8 mouse cellular contexts compared by ENCODE assay signal in the genomic region with DNA sequence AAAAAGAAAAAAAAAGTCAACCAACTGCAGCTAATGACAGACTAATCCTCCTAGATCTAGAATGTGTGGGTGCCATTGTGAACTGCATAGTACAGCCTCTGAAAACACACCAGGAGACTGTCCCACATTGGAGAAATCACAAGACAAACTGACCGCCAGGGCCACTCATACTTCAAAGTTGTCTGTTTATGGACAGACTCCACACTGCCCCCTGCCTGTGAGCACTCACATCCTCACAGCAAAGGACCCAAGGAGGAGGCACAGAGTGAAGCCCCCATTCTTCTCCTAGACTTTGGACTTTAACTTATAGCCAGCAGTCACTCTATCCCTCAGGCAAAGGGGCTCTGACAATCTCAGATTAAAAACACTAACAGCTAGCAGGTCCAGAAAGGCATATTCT.
DNase-seq lines count a peak whose midpoint lies in the region; ATAC-seq and TF ChIP-seq lines count a peak whose summit lies in the region.

No protein-coding gene starts in this region.

- no peak for TF ChIP-seq EP300 in MEL (IDR thresholded peaks at IDR 0.05; ENCODE audit: low read depth in 1 of 2, low read length in 2 of 2)
- TF ChIP-seq EP300 in liver, embryonic 14.5 days (IDR thresholded peaks at IDR 0.05; ENCODE audit: low read depth), result no peak

- no peak overlapping the region for H3K4me2 ChIP-seq in kidney, embryonic 14.5 days (replicated peaks; ENCODE audit: low read depth, low read length)
- H3K4me2 ChIP-seq in liver, embryonic 14.5 days (ENCODE audit: low read depth), result no peak overlapping the region
- H3K4me2 ChIP-seq in neural tube, embryonic 15.5 days, result no peak overlapping the region

- H3K27ac ChIP-seq in kidney, embryonic 14.5 days (ENCODE audit: low read depth, low read length), result no peak overlapping the region
- H3K27ac ChIP-seq in MEL (ENCODE audit: control insufficient read depth, low read depth, low read length), result no peak overlapping the region
- no peak overlapping the region for H3K27ac ChIP-seq in bone marrow, adult 2 months (ENCODE audit: control insufficient read depth, insufficient read depth, low read depth, low read length, poor library complexity)
- no peak overlapping the region for H3K27ac ChIP-seq in liver, embryonic 14.5 days
- no peak overlapping the region for H3K27ac ChIP-seq in neural tube, embryonic 15.5 days (replicated peaks)

- TF ChIP-seq RAD21 in MEL (IDR thresholded peaks at IDR 0.05; ENCODE audit: low read depth, low read length), result no peak; the same call in 1 of the 2 replicates

- peaks cover 32% of the 10 kb centered on the region for H3K79me2 ChIP-seq in MEL (ENCODE audit: control insufficient read depth, insufficient read depth, low read length, poor library complexity)

- no peaks in the 10 kb centered on the region for H3K9me3 ChIP-seq in kidney, embryonic 14.5 days (ENCODE audit: control insufficient read depth, low read length)
- no peaks in the 10 kb centered on the region for H3K9me3 ChIP-seq in MEL (replicated peaks; ENCODE audit: insufficient read depth, low read length)
- H3K9me3 ChIP-seq in liver, embryonic 14.5 days (ENCODE audit: control insufficient read depth, low read length), result no peaks in the 10 kb centered on the region
- H3K9me3 ChIP-seq in neural tube, embryonic 15.5 days (replicated peaks), result no peaks in the 10 kb centered on the region

- peaks cover 20% of the 10 kb centered on the region; the same call in 1 of the 2 replicates for H3K4me1 ChIP-seq in kidney, embryonic 14.5 days (ENCODE audit: control insufficient read depth, insufficient read depth, low read length)
- no peaks in the 10 kb centered on the region for H3K4me1 ChIP-seq in MEL (ENCODE audit: control insufficient read depth in 1 of 2, insufficient read depth in 2 of 2, low read length in 2 of 2)
- H3K4me1 ChIP-seq in bone marrow, adult 2 months (ENCODE audit: control insufficient read depth, insufficient read depth, low read length), result peaks cover 3% of the 10 kb centered on the region
- peaks cover 0 to 10% of the 10 kb centered on the region in 2 experiments; a peak in 3 of 4 replicates for H3K4me1 ChIP-seq in liver, embryonic 14.5 days (replicated peaks; ENCODE audit: control insufficient read depth in 2 of 2, insufficient read depth in 2 of 2, low read length in 1 of 2)
- H3K4me1 ChIP-seq in neural tube, embryonic 15.5 days, result peaks cover 11% of the 10 kb centered on the region; the same call in 1 of the 2 replicates

- H3K9ac ChIP-seq in kidney, embryonic 14.5 days (ENCODE audit: low read depth, low read length), result no peak overlapping the region
- no peak overlapping the region for H3K9ac ChIP-seq in MEL (ENCODE audit: control insufficient read depth, low read depth, low read length, poor library complexity, severe bottlenecking)
- H3K9ac ChIP-seq in liver, embryonic 14.5 days (replicated peaks), result no peak overlapping the region
- no peak overlapping the region for H3K9ac ChIP-seq in neural tube, embryonic 15.5 days (replicated peaks)

- no peak overlapping the region for H3K4me3 ChIP-seq in kidney, embryonic 14.5 days (ENCODE audit: low read length)
- no peak overlapping the region for H3K4me3 ChIP-seq in MEL (ENCODE audit: control insufficient read depth in 1 of 2, insufficient read depth in 1 of 2, low read depth in 2 of 2, low read length in 2 of 2)
- H3K4me3 ChIP-seq in bone marrow, adult 2 months (replicated peaks; ENCODE audit: control insufficient read depth, low read depth, low read length), result no peak overlapping the region
- no peak overlapping the region for H3K4me3 ChIP-seq in liver, embryonic 14.5 days (ENCODE audit: insufficient read depth in 1 of 2, low read depth in 2 of 2, low read length in 2 of 2)
- no peak overlapping the region for H3K4me3 ChIP-seq in neural tube, embryonic 15.5 days (replicated peaks)

- H3K27me3 ChIP-seq in kidney, embryonic 14.5 days (ENCODE audit: control insufficient read depth, insufficient read depth, low read length), result no peaks in the 10 kb centered on the region
- H3K27me3 ChIP-seq in MEL (ENCODE audit: control insufficient read depth in 1 of 2, insufficient read depth in 2 of 2, low read length in 2 of 2), result no peaks in the 10 kb centered on the region
- no peaks in the 10 kb centered on the region for H3K27me3 ChIP-seq in liver, embryonic 14.5 days (ENCODE audit: control insufficient read depth, insufficient read depth, low read length)
- no peaks in the 10 kb centered on the region for H3K27me3 ChIP-seq in neural tube, embryonic 15.5 days (replicated peaks)

- ATAC-seq in kidney, embryonic 14.5 days (ENCODE audit: low FRiP score, low TSS enrichment), result no peak
- no peak for ATAC-seq in liver, embryonic 14.5 days (ENCODE audit: insufficient read depth)
- no peak for ATAC-seq in neural tube, embryonic 15.5 days (ENCODE audit: low FRiP score)

- H3K36me3 ChIP-seq in kidney, embryonic 14.5 days (ENCODE audit: control insufficient read depth, insufficient read depth, low read length), result no peaks in the 10 kb centered on the region; the same call in 1 of the 2 replicates
- H3K36me3 ChIP-seq in MEL (ENCODE audit: control insufficient read depth in 1 of 2, insufficient read depth in 2 of 2, low read length in 2 of 2), result no peaks in the 10 kb centered on the region; a peak in 1 of 4 replicates
- H3K36me3 ChIP-seq in liver, embryonic 14.5 days (replicated peaks; ENCODE audit: control insufficient read depth, insufficient read depth, low read depth), result no peaks in the 10 kb centered on the region
- no peaks in the 10 kb centered on the region for H3K36me3 ChIP-seq in neural tube, embryonic 15.5 days

- TF ChIP-seq CTCF in MEL (IDR thresholded peaks at IDR 0.05 in 2 of 3, conservative IDR thresholded peaks at IDR 0.05 in 1 of 3; ENCODE audit: control insufficient read depth in 1 of 3, insufficient read depth in 1 of 3, low read depth in 2 of 3, low read length in 3 of 3, poor library complexity in 1 of 3, severe bottlenecking in 1 of 3), result peak; percentile 46 to 58 (median 54)
- TF ChIP-seq CTCF in bone marrow, adult 2 months (IDR thresholded peaks at IDR 0.05; ENCODE audit: control insufficient read depth, insufficient read depth, low read length), result peak; percentile 69
- TF ChIP-seq CTCF in liver, embryonic 14.5 days (IDR thresholded peaks at IDR 0.05; ENCODE audit: low read depth), result peak; percentile 71

- TF ChIP-seq POLR2A in MEL (IDR thresholded peaks at IDR 0.05; ENCODE audit: control insufficient read depth in 1 of 2, insufficient read depth in 1 of 2, low read depth in 1 of 2, low read length in 2 of 2, poor library complexity in 1 of 2), result no peak
- TF ChIP-seq POLR2A in bone marrow, adult 2 months (IDR thresholded peaks at IDR 0.05; ENCODE audit: borderline replicate concordance, control insufficient read depth, low read depth, low read length), result no peak

- DNase-seq in kidney, postnatal 10 days, result peak; percentile 52
- peak; percentile 52 for DNase-seq in MEL (ENCODE audit: low read depth, low spot score)
- DNase-seq in liver, embryonic 14.5 days (ENCODE audit: low read depth in 3 of 3, low spot score in 3 of 3), result peak in 1 of 3 experiments; percentile 7
- DNase-seq in left cerebral cortex, adult 9 months (ENCODE audit: low spot score in 2 of 2), result no peak
- no peak for DNase-seq in spleen, adult 12 weeks (ENCODE audit: low spot score)

- 70% methylated on average over 1 of the region's 1 CpGs for whole genome bisulfite sequencing in kidney, embryonic 14.5 days
- WGBS in bone marrow, adult 2 months, result 45% methylated on average over 1 of the region's 1 CpGs
- WGBS in liver, embryonic 14.5 days (ENCODE audit: insufficient replicate concordance), result 75% methylated on average over 1 of the region's 1 CpGs
- 68% methylated on average over 1 of the region's 1 CpGs for WGBS in neural tube, embryonic 15.5 days

TF ChIP-seq in MEL, 35 proteins besides CTCF, POLR2A, EP300 and RAD21:
- TF ChIP-seq CHD1 (IDR thresholded peaks at IDR 0.05; ENCODE audit: low read depth, low read length) (no peak), SMC3 (IDR thresholded peaks at IDR 0.05; ENCODE audit: low read depth, low read length) (peak; percentile 24; the same call in 1 of the 2 replicates)

Comparison
In these comparisons a context has a peak if more than half of its experiments do, and no peak if none do; other contexts are left out.
1. DNase-seq: peak in kidney, postnatal 10 days (single experiment) and MEL (single experiment); none in left cerebral cortex, adult 9 months (0 of 2) and spleen, adult 12 weeks (single experiment).
2. Peak in every context shown above with its lines, with median percentiles within 50 percentile points of each other: CTCF ChIP-seq.